Mouse (Mus musculus) midbrain, embryonic 16.5 days (tissue): ENCODE results near the gene Mertk. TPM values are rescaled to one million over a fixed set of nuclear protein-coding genes. Genes with fewer than 3 reads are reported as not detected.
"Not testable (repeated sequence)": the region's sequence is repeated elsewhere in the genome, so short reads cannot be mapped to it uniquely, and the experiment has no call there.

Source experiments
- ATAC-seq: fragments of 200-750 bp; cut with Nextera tagmentation; 2 replicates; pipeline ENCODE4 v1.8.0; 2017; ENCODE audit warnings: moderate TSS enrichment
- H3K27ac ChIP-seq: fragments of 300-500 bp; sonication (generic); 2 replicates; pipeline ENCODE4 v1.5.1; 2014; ENCODE audit warnings: mild to moderate bottlenecking, low read length, mixed read lengths
- H3K27me3 ChIP-seq: fragments of 300-500 bp; sonication (generic); 2 replicates; pipeline ENCODE4 v1.6.1; 2014; ENCODE audit warnings: low read depth, low read length, mixed read lengths; ENCODE audit not compliant: control insufficient read depth, insufficient read depth
- H3K36me3 ChIP-seq: fragments of 300-500 bp; sonication (generic); 2 replicates; pipeline ENCODE4 v1.6.1; 2014; ENCODE audit warnings: mild to moderate bottlenecking, low read length, moderate library complexity, mixed read lengths; ENCODE audit not compliant: control insufficient read depth, insufficient read depth
- H3K4me1 ChIP-seq: fragments of 300-500 bp; sonication (generic); 2 replicates; pipeline ENCODE4 v1.6.1; 2014; ENCODE audit warnings: mild to moderate bottlenecking, low read length, mixed read lengths; ENCODE audit not compliant: control insufficient read depth, insufficient read depth
- H3K4me2 ChIP-seq: fragments of 300-500 bp; sonication (generic); 2 replicates; pipeline ENCODE4 v1.6.1; 2014; ENCODE audit warnings: mild to moderate bottlenecking, low read length, mixed read lengths
- H3K4me3 ChIP-seq: fragments of 300-500 bp; sonication (generic); 2 replicates; pipeline ENCODE4 v1.5.1; 2014; ENCODE audit warnings: low read depth, mild to moderate bottlenecking, low read length, moderate library complexity, mixed read lengths
- H3K9ac ChIP-seq: fragments of 300-500 bp; sonication (generic); 2 replicates; pipeline ENCODE4 v1.6.1; 2014; ENCODE audit warnings: low read depth, low read length, mixed read lengths
- H3K9me3 ChIP-seq: fragments of 300-500 bp; sonication (generic); replicated peaks from 2 replicates; pipeline ENCODE4 v1.6.1; 2014; ENCODE audit warnings: mild to moderate bottlenecking, low read length, mixed read lengths; ENCODE audit not compliant: control insufficient read depth, poor library complexity, severe bottlenecking
- WGBS: fragments of 180-500 bp; shearing (Covaris S2); extraction: QIAGEN DNeasy Blood & Tissue Kit; methylation state at CpG from one replicate; pipeline ENCODE4 v1.1.7; 2014; 5-methylcytosine and 5-hydroxymethylcytosine counted together
- polyA plus RNA-seq: library from polyadenylated mRNA; unstranded; fragments of >200 nt; fragmentation: Nextera tagmentation; extraction: Ambion mirVana; gene quantifications from 2 replicates; pipeline ENCODE4 v1.2.1, GENCODE M21; 2015

Gene Mertk
- polyA plus RNA-seq, result 1.5 and 1.9 TPM in 2 replicates

GRCm38 (mm10) chr2:128698693-128699181 is at the start of gene Mertk:
Mertk (plus strand) TSS chr2:128698956.
- Histone ChIP-seq H3K27me3 (peaks cover 10% of the 10 kb centered on the region), H3K4me2 (peak within 1 kb of the TSS; percentile 84), H3K9me3 (no peaks in the 10 kb centered on the region), H3K4me1 (peaks cover 10% of the 10 kb centered on the region), H3K4me3 (peak within 1 kb of the TSS; percentile 45), H3K27ac (0 out of 2 replicates have a peak within 1 kb of the TSS, but pooled peaks have one; percentile 10), H3K9ac (peak within 1 kb of the TSS; percentile 47), H3K36me3 (no peaks in the 10 kb centered on the region)
- WGBS, result under 1% methylated on average over 29 of the region's 30 CpGs
- peak; percentile 88 for ATAC-seq

- peaks cover 14% of the 10 kb centered on the region; the same call in 1 of the 2 replicates for H3K36me3 ChIP-seq
- no peaks in the 10 kb centered on the region for H3K9me3 ChIP-seq
- no peak overlapping the region for H3K9ac ChIP-seq
- no peak for ATAC-seq
- no peak overlapping the region for H3K4me2 ChIP-seq
- no peak overlapping the region for H3K27ac ChIP-seq
- H3K4me1 ChIP-seq, result peaks cover 5% of the 10 kb centered on the region
- no peaks in the 10 kb centered on the region for H3K27me3 ChIP-seq
- WGBS, result 89% methylated on average over 4 of the region's 4 CpGs
- no peak overlapping the region for H3K4me3 ChIP-seq
Measured at GRCm38 (mm10) chr2:128680661-128681060, 18.1 kb upstream of the Mertk start.

- peak within 1 kb of the TSS; percentile 90 for H3K27ac ChIP-seq
- peaks cover 1% of the 10 kb centered on the region; the same call in 1 of the 2 replicates for H3K36me3 ChIP-seq
- peak within 1 kb of the TSS; percentile 93 for H3K4me3 ChIP-seq
- no peaks in the 10 kb centered on the region for H3K27me3 ChIP-seq
- H3K9ac ChIP-seq, result peak within 1 kb of the TSS; percentile 92
- peak; percentile 99 for ATAC-seq
- WGBS, result under 1% methylated on average over 55 of the region's 58 CpGs
- H3K9me3 ChIP-seq, result no peaks in the 10 kb centered on the region
- H3K4me1 ChIP-seq, result peaks cover 20% of the 10 kb centered on the region
- peak within 1 kb of the TSS; percentile 70 for H3K4me2 ChIP-seq
Measured at GRCm38 (mm10) chr2:128686921-128687557, 11.7 kb upstream of the Mertk start, which contains the start of gene Anapc1. Anapc1 (minus strand) TSS chr2:128687391.

- peaks cover 20% of the 10 kb centered on the region for H3K4me1 ChIP-seq
- H3K4me2 ChIP-seq, result peak overlapping the region; percentile 49
- 43% methylated on average over 10 of the region's 10 CpGs for WGBS
- peak overlapping the region; percentile 90 for H3K27ac ChIP-seq
- ATAC-seq, result peak; percentile 93
- no peaks in the 10 kb centered on the region for H3K27me3 ChIP-seq
- peak overlapping the region; percentile 93 for H3K4me3 ChIP-seq
- no peaks in the 10 kb centered on the region for H3K9me3 ChIP-seq
- H3K9ac ChIP-seq, result peak overlapping the region; percentile 63; the same call in 1 of the 2 replicates
- H3K36me3 ChIP-seq, result no peaks in the 10 kb centered on the region
Measured at GRCm38 (mm10) chr2:128687558-128688120, 11.1 kb upstream of the Mertk start.

- no peak overlapping the region for H3K9ac ChIP-seq
- ATAC-seq, result no peak
- 77% methylated on average over 14 of the region's 14 CpGs for WGBS
Measured at GRCm38 (mm10) chr2:128692336-128692735, 6.4 kb upstream of the Mertk start.

GRCm38 (mm10) chr2:128692771-128693170 is 6.0 kb upstream of the Mertk start:
- no peaks in the 10 kb centered on the region for H3K9me3 ChIP-seq
- no peak overlapping the region for H3K27ac ChIP-seq
- H3K4me2 ChIP-seq, result no peak overlapping the region
- 91% methylated on average over 10 of the region's 10 CpGs for WGBS
- no peak overlapping the region for H3K4me3 ChIP-seq
- H3K36me3 ChIP-seq, result no peaks in the 10 kb centered on the region
- no peaks in the 10 kb centered on the region for H3K27me3 ChIP-seq
- peaks cover 7% of the 10 kb centered on the region for H3K4me1 ChIP-seq
- no peak for ATAC-seq
- H3K9ac ChIP-seq, result no peak overlapping the region

More at GRCm38 (mm10) chr2:128692336-128692735, 6.4 kb upstream of the Mertk start:
- H3K36me3 ChIP-seq, result no peaks in the 10 kb centered on the region
- H3K27ac ChIP-seq, result no peak overlapping the region
- no peaks in the 10 kb centered on the region for H3K27me3 ChIP-seq
- H3K4me1 ChIP-seq, result peaks cover 6% of the 10 kb centered on the region
- no peaks in the 10 kb centered on the region for H3K9me3 ChIP-seq
- no peak overlapping the region for H3K4me2 ChIP-seq
- H3K4me3 ChIP-seq, result no peak overlapping the region

- ATAC-seq, result no peak
- H3K27me3 ChIP-seq, result no peaks in the 10 kb centered on the region
- WGBS, result 65% methylated on average over 4 of the region's 4 CpGs
Measured at GRCm38 (mm10) chr2:128693236-128693635, 5.5 kb upstream of the Mertk start.

GRCm38 (mm10) chr2:128693828-128694227 is 4.9 kb upstream of the Mertk start:
- not testable (repeated sequence) for H3K4me3 ChIP-seq, ATAC-seq, H3K36me3 ChIP-seq, H3K27ac ChIP-seq, H3K9me3 ChIP-seq, H3K9ac ChIP-seq, H3K4me1 ChIP-seq, H3K4me2 ChIP-seq, H3K27me3 ChIP-seq
- WGBS, result 92% methylated on average over 3 of the region's 3 CpGs

More at GRCm38 (mm10) chr2:128693236-128693635, 5.5 kb upstream of the Mertk start:
- peaks cover 4% of the 10 kb centered on the region for H3K4me1 ChIP-seq
- H3K4me2 ChIP-seq, result no peak overlapping the region
- no peak overlapping the region for H3K9ac ChIP-seq
- H3K4me3 ChIP-seq, result no peak overlapping the region
- no peaks in the 10 kb centered on the region for H3K9me3 ChIP-seq
- H3K27ac ChIP-seq, result no peak overlapping the region
- no peaks in the 10 kb centered on the region for H3K36me3 ChIP-seq

- no peak for ATAC-seq
- Histone ChIP-seq H3K36me3 (no peaks in the 10 kb centered on the region), H3K4me2 (no peak overlapping the region), H3K9ac (no peak overlapping the region), H3K9me3 (no peaks in the 10 kb centered on the region), H3K4me1 (peaks cover 10% of the 10 kb centered on the region), H3K27me3 (peaks cover 10% of the 10 kb centered on the region), H3K4me3 (no peak overlapping the region), H3K27ac (no peak overlapping the region)
Measured at GRCm38 (mm10) chr2:128694548-128694947, 4.2 kb upstream of the Mertk start.
